Mouse (Mus musculus): Measurements from ENCODE around the gene Ttll13.
A peak's percentile ranks its signal among the peaks of the same experiment; 100 is the strongest.

The Ttll13 gene

GRCm38 (mm10) chr7:80264606-80265005 is 18.4 kb downstream of the Ttll13 start:
- DNase-seq (ENCODE audit: low spot score in 2 of 2): no peak

GRCm38 (mm10) chr7:80267764-80268163 is 21.6 kb downstream of the Ttll13 start:
- DNase-seq (ENCODE audit: low spot score in 2 of 2): no peak

- DNase-seq (ENCODE audit: low spot score in 2 of 2): peak; percentile 93 to 94
Measured at GRCm38 (mm10) chr7:80268897-80269750, 22.9 kb downstream of the Ttll13 start, which contains the start of gene Vps33b. TSS of gene Vps33b (plus strand) at chr7:80269649.

- DNase-seq (ENCODE audit: low spot score in 2 of 2): no peak
Measured at GRCm38 (mm10) chr7:80269751-80270255, 23.6 kb downstream of the Ttll13 start.

GRCm38 (mm10) chr7:80273456-80273855 is 27.3 kb downstream of the Ttll13 start:
- DNase-seq (ENCODE audit: low spot score in 2 of 2): no peak

- DNase-seq (ENCODE audit: low spot score in 2 of 2): no peak
Measured at GRCm38 (mm10) chr7:80276374-80276773, 30.2 kb downstream of the Ttll13 start.

GRCm38 (mm10) chr7:80280032-80280431 is 33.9 kb downstream of the Ttll13 start:
- no peak for DNase-seq (ENCODE audit: low spot score in 2 of 2)

GRCm38 (mm10) chr7:80280998-80281397 is 34.8 kb downstream of the Ttll13 start:
- no peak for DNase-seq (ENCODE audit: low spot score in 2 of 2)

- DNase-seq (ENCODE audit: low spot score in 2 of 2): no peak
Measured at GRCm38 (mm10) chr7:80281646-80282045, 35.5 kb downstream of the Ttll13 start.

- no peak for DNase-seq (ENCODE audit: low spot score in 2 of 2)
Measured at GRCm38 (mm10) chr7:80283226-80283918, 37.2 kb downstream of the Ttll13 start.

- DNase-seq (ENCODE audit: low spot score in 2 of 2): no peak
Measured at GRCm38 (mm10) chr7:80284391-80284790, 38.2 kb downstream of the Ttll13 start.

- no peak for DNase-seq (ENCODE audit: low spot score in 2 of 2)
Measured at GRCm38 (mm10) chr7:80285725-80286124, 39.5 kb downstream of the Ttll13 start.

- no peak for DNase-seq (ENCODE audit: low spot score in 2 of 2)
Measured at GRCm38 (mm10) chr7:80287736-80288135, 41.6 kb downstream of the Ttll13 start.

- peak; percentile 97 to 98 for DNase-seq (ENCODE audit: low spot score in 2 of 2)
Measured at GRCm38 (mm10) chr7:80294062-80294763, 48.0 kb downstream of the Ttll13 start, which contains the start of gene Prc1. TSS of gene Prc1 (plus strand) at chr7:80294450.

- DNase-seq (ENCODE audit: low spot score in 2 of 2): no peak
Measured at GRCm38 (mm10) chr7:80294764-80295648, 48.8 kb downstream of the Ttll13 start.

GRCm38 (mm10) chr7:80296462-80296861 is 50.3 kb downstream of the Ttll13 start:
- no peak for DNase-seq (ENCODE audit: low spot score in 2 of 2)

GRCm38 (mm10) chr7:80297041-80297440 is 50.9 kb downstream of the Ttll13 start:
- no peak for DNase-seq (ENCODE audit: low spot score in 2 of 2)

- DNase-seq (ENCODE audit: low spot score in 2 of 2): no peak
Measured at GRCm38 (mm10) chr7:80298754-80299153, 52.6 kb downstream of the Ttll13 start.

- no peak for DNase-seq (ENCODE audit: low spot score in 2 of 2)
Measured at GRCm38 (mm10) chr7:80299568-80299967, 53.4 kb downstream of the Ttll13 start.

GRCm38 (mm10) chr7:80301522-80301921 is 55.3 kb downstream of the Ttll13 start:
- DNase-seq (ENCODE audit: low spot score in 2 of 2): no peak

GRCm38 (mm10) chr7:80307766-80308165 is 61.6 kb downstream of the Ttll13 start:
- no peak for DNase-seq (ENCODE audit: low spot score in 2 of 2)

Measured in right cerebral cortex, postnatal 36 days (tissue).